Mouse (Mus musculus) intestine, postnatal 0 days (tissue): ENCODE measurements at regions not wholly inside any gene's neighbourhood (a gene's known extent, or its start where the extent isn't known, plus 50 kb on each side); places are given as distances from the start of the nearest gene placed in this dataset.

Experiments used
- ATAC-seq: fragments of 200-750 bp; cut with Nextera tagmentation; 2 replicates; pipeline ENCODE4 v1.8.0; 2017; ENCODE audit warnings: mild to moderate bottlenecking, moderate TSS enrichment, moderate library complexity
- H3K27ac ChIP-seq: fragments of 300-500 bp; sonication (generic); 2 replicates; pipeline ENCODE4 v1.5.1; 2014; ENCODE audit warnings: mild to moderate bottlenecking, low read depth, low read length, moderate library complexity
- H3K27me3 ChIP-seq: fragments of 300-500 bp; sonication (generic); replicated peaks from 2 replicates; pipeline ENCODE4 v1.6.1; 2014; ENCODE audit warnings: low read length, mixed read lengths; ENCODE audit not compliant: control insufficient read depth, insufficient read depth
- H3K36me3 ChIP-seq: fragments of 300-500 bp; sonication (generic); 2 replicates; pipeline ENCODE4 v1.6.1; 2014; ENCODE audit warnings: mild to moderate bottlenecking, moderate library complexity; ENCODE audit not compliant: control insufficient read depth, insufficient read depth
- H3K4me1 ChIP-seq: fragments of 300-500 bp; sonication (generic); replicated peaks from 2 replicates; pipeline ENCODE4 v1.6.1; 2014; ENCODE audit warnings: antibody characterized with exemption, low read length, mixed read lengths; ENCODE audit not compliant: control insufficient read depth, insufficient read depth
- H3K4me2 ChIP-seq: fragments of 300-500 bp; sonication (generic); replicated peaks from 2 replicates; pipeline ENCODE4 v1.6.1; 2014; ENCODE audit warnings: low read depth, mild to moderate bottlenecking, moderate library complexity
- H3K4me3 ChIP-seq: fragments of 300-500 bp; sonication (generic); 2 replicates; pipeline ENCODE4 v1.5.1; 2014; ENCODE audit warnings: low read depth, low read length
- H3K9ac ChIP-seq: fragments of 300-500 bp; sonication (generic); 2 replicates; pipeline ENCODE4 v1.6.1; 2014; ENCODE audit warnings: mild to moderate bottlenecking, low read depth, low read length
- H3K9me3 ChIP-seq: fragments of 300-500 bp; sonication (generic); 2 replicates; pipeline ENCODE4 v1.6.1; 2016; ENCODE audit warnings: mixed run types; ENCODE audit not compliant: control insufficient read depth
- CTCF ChIP-seq: sonication (generic); IDR thresholded peaks from 2 replicates; pipeline ENCODE4 v1.5.1; 2016; ENCODE audit warnings: low read depth, mild to moderate bottlenecking, control low read depth, antibody characterized with exemption, moderate library complexity
- WGBS: fragments of 180-500 bp; shearing (Covaris S2); extraction: QIAGEN DNeasy Blood & Tissue Kit; methylation state at CpG from one replicate; pipeline ENCODE4 v1.1.7; 2014; 5-methylcytosine and 5-hydroxymethylcytosine counted together

GRCm38 (mm10) chr7:67836117-67836949 lies 76.8 kb upstream of the Synm start:
- no peak overlapping the region for H3K27ac ChIP-seq
- WGBS: 63% methylated on average over 18 of the region's 18 CpGs

GRCm38 (mm10) chr7:67831738-67832137 lies 72.2 kb upstream of the Synm start:
- Histone ChIP-seq H3K27me3 (no peaks in the 10 kb centered on the region), H3K9me3 (no peaks in the 10 kb centered on the region), H3K4me3 (no peak overlapping the region), H3K4me1 (no peaks in the 10 kb centered on the region), H3K36me3 (no peaks in the 10 kb centered on the region), H3K27ac (no peak overlapping the region), H3K4me2 (no peak overlapping the region), H3K9ac (no peak overlapping the region)
- WGBS: 67% methylated on average over 2 of the region's 2 CpGs
- ATAC-seq: no peak
- TF ChIP-seq CTCF: peak; percentile 43

More at GRCm38 (mm10) chr7:67836117-67836949, 76.8 kb upstream of the Synm start:
- Histone ChIP-seq H3K9ac (no peak overlapping the region), H3K36me3 (no peaks in the 10 kb centered on the region), H3K4me3 (no peak overlapping the region), H3K9me3 (no peaks in the 10 kb centered on the region), H3K27me3 (no peaks in the 10 kb centered on the region), H3K4me2 (no peak overlapping the region), H3K4me1 (no peaks in the 10 kb centered on the region)
- no peak for TF ChIP-seq CTCF
- ATAC-seq: no peak

- H3K27ac ChIP-seq: no peak overlapping the region
- no peak overlapping the region for H3K4me2 ChIP-seq
- H3K27me3 ChIP-seq: no peaks in the 10 kb centered on the region
- WGBS: 59% methylated on average over 12 of the region's 12 CpGs
- H3K36me3 ChIP-seq: no peaks in the 10 kb centered on the region
- no peak overlapping the region for H3K4me3 ChIP-seq
- no peaks in the 10 kb centered on the region for H3K9me3 ChIP-seq
- ATAC-seq: no peak
- TF ChIP-seq CTCF: no peak
- no peak overlapping the region for H3K9ac ChIP-seq
- H3K4me1 ChIP-seq: no peaks in the 10 kb centered on the region
Measured at GRCm38 (mm10) chr7:67827386-67827785, 67.8 kb upstream of the Synm start.

- Histone ChIP-seq H3K4me1 (no peaks in the 10 kb centered on the region), H3K27ac (no peak overlapping the region), H3K9me3 (no peaks in the 10 kb centered on the region), H3K4me2 (no peak overlapping the region), H3K27me3 (no peaks in the 10 kb centered on the region), H3K9ac (no peak overlapping the region), H3K36me3 (no peaks in the 10 kb centered on the region), H3K4me3 (no peak overlapping the region)
- 91% methylated on average over 13 of the region's 13 CpGs for WGBS
- no peak for TF ChIP-seq CTCF
- no peak for ATAC-seq
Measured at GRCm38 (mm10) chr7:67826936-67827335, 67.4 kb upstream of the Synm start.

GRCm38 (mm10) chr7:67826368-67826767 lies 66.8 kb upstream of the Synm start:
- Histone ChIP-seq H3K27ac (no peak overlapping the region), H3K27me3 (no peaks in the 10 kb centered on the region), H3K4me2 (no peak overlapping the region), H3K4me1 (no peaks in the 10 kb centered on the region), H3K4me3 (no peak overlapping the region), H3K9ac (no peak overlapping the region), H3K36me3 (no peaks in the 10 kb centered on the region), H3K9me3 (no peaks in the 10 kb centered on the region)
- no peak for ATAC-seq
- no peak for TF ChIP-seq CTCF
- WGBS: 88% methylated on average over 6 of the region's 6 CpGs

GRCm38 (mm10) chr7:67825636-67826280 lies 66.2 kb upstream of the Synm start:
- WGBS: 79% methylated on average over 7 of the region's 7 CpGs
- TF ChIP-seq CTCF: no peak
- no peaks in the 10 kb centered on the region for H3K4me1 ChIP-seq
- no peaks in the 10 kb centered on the region for H3K27me3 ChIP-seq
- no peak overlapping the region for H3K4me2 ChIP-seq
- no peak for ATAC-seq
- no peak overlapping the region for H3K27ac ChIP-seq
- no peak overlapping the region for H3K9ac ChIP-seq
- no peaks in the 10 kb centered on the region for H3K36me3 ChIP-seq
- H3K4me3 ChIP-seq: no peak overlapping the region
- no peaks in the 10 kb centered on the region for H3K9me3 ChIP-seq
